Mouse (Mus musculus): Measurements from ENCODE around the gene Gm17455.

- TF ChIP-seq CTCF (IDR thresholded peaks at IDR 0.05; ENCODE audit: low read depth): no peak
- no peak for TF ChIP-seq EP300 (IDR thresholded peaks at IDR 0.05; ENCODE audit: low read depth)
Measured at GRCm38 (mm10) chr10:60417041-60417440, 17.5 kb downstream of the Gm17455 start.

All from liver, embryonic 14.5 days (tissue).